Mouse (Mus musculus): ENCODE results near the gene Fasn.
A peak's percentile ranks its signal among the peaks of the same experiment; 100 is the strongest.

DNA sequence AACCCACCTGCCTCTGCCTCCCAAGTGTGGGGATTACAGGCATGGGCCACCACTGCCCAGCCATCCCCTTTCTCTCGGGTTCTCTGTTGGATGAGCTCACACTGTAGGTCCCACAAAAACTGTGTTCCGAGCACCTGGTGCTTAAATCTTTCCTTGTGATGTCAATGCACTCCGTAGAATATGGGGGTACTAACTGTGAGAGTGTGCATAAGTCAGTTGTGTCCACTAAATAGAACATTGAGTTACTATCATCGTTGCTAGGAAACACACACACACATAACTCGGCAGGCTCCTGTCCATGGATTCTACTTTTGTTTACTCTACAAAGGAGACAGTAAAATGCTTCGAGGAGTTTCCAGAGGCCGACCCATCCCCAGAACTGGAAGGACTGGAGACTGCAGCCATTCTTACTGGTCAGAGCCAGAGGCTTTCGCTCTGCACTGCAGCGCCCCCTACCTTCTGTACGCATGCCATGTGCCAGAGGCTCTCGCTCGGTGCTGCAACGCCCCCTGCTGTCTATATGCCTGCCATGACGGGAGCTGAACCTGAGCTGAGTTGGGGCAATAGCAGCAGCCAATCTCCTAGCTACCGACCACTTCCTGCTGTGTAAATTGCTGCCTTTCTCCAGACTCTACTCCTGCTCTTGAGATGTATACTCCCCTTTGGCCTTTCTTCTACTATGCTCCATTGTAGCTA, 48.4 kb downstream of the Fasn start:
- TF ChIP-seq CTCF (IDR thresholded peaks at IDR 0.05; ENCODE audit: borderline replicate concordance, insufficient read depth, low read length) (peak; percentile 100), POLR2A (IDR thresholded peaks at IDR 0.05; ENCODE audit: low read depth, low read length) (no peak)

Data from embryonic fibroblast, embryonic 13.5 days (primary cell).